Mouse (Mus musculus): Measurements from ENCODE around the gene Fibcd1. TPM values are rescaled to one million over a fixed set of nuclear protein-coding genes. Genes with fewer than 3 reads are reported as not detected.

Fibcd1 gene
- polyA plus RNA-seq, 1 experiment from 2014 or later, result 0.17 TPM

DNA sequence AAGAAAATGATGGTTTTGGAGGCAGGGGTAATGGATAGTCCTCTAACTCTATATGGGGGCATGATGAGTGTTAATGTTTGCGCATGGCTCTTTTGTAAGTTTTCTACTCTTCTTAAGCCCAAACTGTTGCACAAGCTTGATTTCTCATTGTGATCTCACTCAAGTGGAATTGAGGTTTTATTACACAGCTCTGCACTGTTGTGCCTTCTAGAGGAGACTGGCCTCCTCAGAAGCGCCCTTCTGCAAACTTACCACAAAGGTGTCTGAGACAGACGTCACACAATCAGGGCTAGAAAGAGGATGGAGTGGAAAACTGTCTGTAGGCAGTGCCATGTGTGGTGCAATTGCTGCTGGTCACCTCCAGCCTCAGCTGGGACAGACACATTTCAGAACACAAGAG is 69.3 kb downstream of the Fibcd1 start:
- no peak overlapping the region for H3K27ac ChIP-seq (replicated peaks)
- H3K27me3 ChIP-seq (replicated peaks; ENCODE audit: low read depth, poor library complexity, severe bottlenecking), result no peaks in the 10 kb centered on the region
- DNase-seq (ENCODE audit: low spot score), result no peak
- H3K9me3 ChIP-seq, result 0 out of 2 replicates have a peak, but pooled peaks cover 2% of the 10 kb centered on the region
- WGBS, result 97% methylated on average over 3 of the region's 3 CpGs
- peaks cover 87% of the 10 kb centered on the region for H3K36me3 ChIP-seq (replicated peaks)
- H3K4me1 ChIP-seq, result peaks cover 11% of the 10 kb centered on the region
- no peak overlapping the region for H3K4me3 ChIP-seq

DNA sequence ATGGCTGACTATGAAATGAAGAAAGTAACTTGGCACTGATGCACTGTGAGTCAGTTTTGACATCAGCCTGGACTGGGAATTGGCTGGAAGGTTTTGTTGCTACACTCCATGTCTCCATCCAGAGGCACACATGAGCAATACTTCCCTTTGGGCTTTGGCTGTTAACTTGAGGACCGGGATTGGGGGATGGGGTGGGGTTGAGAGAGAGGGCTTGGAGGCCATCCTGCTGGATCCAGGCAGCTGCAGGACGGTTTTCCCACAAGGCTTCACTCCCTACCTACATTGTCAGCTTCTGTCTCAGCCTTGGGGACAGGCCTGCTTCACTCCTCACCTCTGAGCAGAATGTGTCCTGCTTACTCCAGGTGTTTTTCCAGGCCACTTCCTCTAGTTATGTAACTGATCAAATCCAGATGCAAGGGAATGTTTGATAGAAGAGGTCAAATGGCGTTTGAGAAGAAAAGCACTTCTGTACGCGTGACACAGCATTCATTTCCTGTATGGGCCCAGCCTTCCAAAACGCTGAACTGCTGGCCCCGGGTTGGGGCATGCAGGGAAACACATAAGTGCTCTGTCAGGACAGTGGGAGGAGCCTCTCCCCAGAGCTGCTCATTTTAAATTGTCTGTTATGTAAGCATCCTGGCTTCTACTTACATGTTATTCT is 74.9 kb downstream of the Fibcd1 start:
- 26% methylated on average over 7 of the region's 7 CpGs for WGBS
- peaks cover 61% of the 10 kb centered on the region for H3K4me1 ChIP-seq
- peaks cover 42% of the 10 kb centered on the region for H3K36me3 ChIP-seq (replicated peaks)
- H3K9me3 ChIP-seq, result no peaks in the 10 kb centered on the region
- H3K4me3 ChIP-seq, result peak overlapping the region; percentile 36
- H3K27ac ChIP-seq (replicated peaks), result peak overlapping the region; percentile 63
- no peaks in the 10 kb centered on the region for H3K27me3 ChIP-seq (replicated peaks; ENCODE audit: low read depth, poor library complexity, severe bottlenecking)
- peak; percentile 72 for DNase-seq (ENCODE audit: low spot score)

DNA sequence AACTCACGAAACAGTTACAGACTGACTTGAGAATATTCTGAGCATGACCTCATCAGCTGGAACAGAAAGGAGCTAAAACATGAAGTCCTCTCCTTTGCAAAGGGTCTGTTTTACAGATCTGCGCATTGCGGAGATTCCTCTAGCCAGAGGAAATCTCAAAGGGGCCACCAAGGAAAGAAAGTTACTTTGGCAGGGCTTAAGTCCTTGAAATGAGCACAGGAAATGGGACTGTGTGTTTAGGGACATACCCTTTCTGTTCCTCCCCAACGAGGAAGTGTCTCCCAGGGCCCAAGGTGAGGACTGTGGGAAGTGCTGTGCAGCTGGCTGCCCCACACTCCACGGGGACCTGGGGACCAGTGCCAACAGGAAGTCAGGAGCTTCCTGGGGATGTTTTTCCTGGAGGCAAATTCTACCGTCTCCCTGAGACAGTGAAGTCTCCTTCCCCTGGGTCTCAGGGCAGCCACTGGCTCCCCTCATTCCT is 76.1 kb downstream of the Fibcd1 start:
- H3K36me3 ChIP-seq (replicated peaks), result peaks cover 30% of the 10 kb centered on the region
- no peaks in the 10 kb centered on the region for H3K27me3 ChIP-seq (replicated peaks; ENCODE audit: low read depth, poor library complexity, severe bottlenecking)
- H3K4me1 ChIP-seq, result peaks cover 70% of the 10 kb centered on the region
- H3K4me3 ChIP-seq, result peak overlapping the region; percentile 21; the same call in 1 of the 2 replicates
- no peaks in the 10 kb centered on the region for H3K9me3 ChIP-seq
- no peak overlapping the region; the same call in 1 of the 2 replicates for H3K27ac ChIP-seq (replicated peaks)
- WGBS, result 34% methylated on average over 6 of the region's 6 CpGs
- no peak for DNase-seq (ENCODE audit: low spot score)

GRCm38 (mm10) chr2:31769115-31769514 is 76.7 kb downstream of the Fibcd1 start:
- peak overlapping the region; percentile 21; the same call in 1 of the 2 replicates for H3K4me3 ChIP-seq
- no peak for DNase-seq (ENCODE audit: low spot score)
- H3K27me3 ChIP-seq (replicated peaks; ENCODE audit: low read depth, poor library complexity, severe bottlenecking), result no peaks in the 10 kb centered on the region
- H3K36me3 ChIP-seq (replicated peaks), result peaks cover 27% of the 10 kb centered on the region
- peak overlapping the region; percentile 44 for H3K27ac ChIP-seq (replicated peaks)
- 50% methylated on average over 4 of the region's 4 CpGs for WGBS
- no peaks in the 10 kb centered on the region for H3K9me3 ChIP-seq
- peaks cover 71% of the 10 kb centered on the region for H3K4me1 ChIP-seq

DNA sequence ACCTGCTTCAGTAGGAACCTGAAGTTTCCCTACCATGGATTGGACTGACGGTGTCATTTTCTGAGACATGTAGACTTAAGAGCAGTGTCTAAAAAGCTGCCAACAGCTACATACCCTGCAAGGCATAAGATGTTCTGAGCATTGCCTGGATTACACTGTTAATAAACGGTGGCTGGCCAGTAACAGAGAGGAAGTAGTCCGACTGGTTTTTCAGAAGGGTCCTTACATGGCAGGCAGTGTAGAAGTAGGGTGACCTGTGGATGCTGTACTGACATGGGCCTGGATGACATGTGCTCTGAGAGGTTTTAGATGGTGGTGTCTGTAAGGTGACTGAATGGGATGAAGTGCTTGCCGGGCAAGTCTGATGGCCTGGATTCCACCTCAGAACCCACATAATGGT is 78.0 kb downstream of the Fibcd1 start:
- peaks cover 82% of the 10 kb centered on the region for H3K4me1 ChIP-seq
- no peaks in the 10 kb centered on the region for H3K9me3 ChIP-seq
- no peak for DNase-seq (ENCODE audit: low spot score)
- H3K36me3 ChIP-seq (replicated peaks), result peaks cover 22% of the 10 kb centered on the region
- no peak overlapping the region for H3K27ac ChIP-seq (replicated peaks)
- 79% methylated on average over 4 of the region's 4 CpGs for WGBS
- H3K4me3 ChIP-seq, result no peak overlapping the region
- no peaks in the 10 kb centered on the region for H3K27me3 ChIP-seq (replicated peaks; ENCODE audit: low read depth, poor library complexity, severe bottlenecking)

DNA sequence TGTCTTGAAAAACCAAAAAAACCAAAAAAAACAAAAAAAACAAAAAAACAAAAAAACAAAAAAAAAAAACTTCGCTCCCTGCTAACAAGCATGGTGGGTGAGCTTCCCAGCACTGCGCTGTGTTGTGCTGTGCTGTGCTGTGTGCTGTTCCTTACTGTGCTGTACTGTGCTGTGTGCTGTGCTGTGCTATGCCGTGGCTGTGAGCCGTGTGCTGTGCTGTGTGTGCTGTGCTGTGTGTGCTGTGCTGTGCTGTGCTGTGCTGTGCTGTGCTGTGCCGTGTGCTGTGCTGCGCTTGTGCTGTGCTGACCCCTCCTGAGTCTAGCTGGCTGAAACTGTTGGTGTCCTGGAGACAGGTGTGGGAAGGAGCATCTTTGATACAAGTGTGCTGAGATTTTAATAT is 78.7 kb downstream of the Fibcd1 start:
- Histone ChIP-seq H3K4me3 (no peak overlapping the region), H3K27ac (replicated peaks) (no peak overlapping the region), H3K36me3 (replicated peaks) (peaks cover 20% of the 10 kb centered on the region), H3K4me1 (peaks cover 85% of the 10 kb centered on the region), H3K9me3 (no peaks in the 10 kb centered on the region), H3K27me3 (replicated peaks; ENCODE audit: low read depth, poor library complexity, severe bottlenecking) (no peaks in the 10 kb centered on the region)
- DNase-seq (ENCODE audit: low spot score), result no peak
- WGBS, result 93% methylated on average over 6 of the region's 6 CpGs

Other genes starting within 250 kb of the Fibcd1 start
- 6.9 and 7.2 TPM in 2 replicates for gene Prdm12, start 206.0 kb downstream of the Fibcd1 start, polyA plus RNA-seq (2016; fragmentation: Nextera tagmentation; extraction: Ambion mirVana)
- 107 and 112 TPM in 2 replicates for gene Exosc2, start 175.3 kb downstream of the Fibcd1 start, polyA plus RNA-seq (2016; fragmentation: Nextera tagmentation; extraction: Ambion mirVana)
- gene Abl1, start 157.6 kb downstream of the Fibcd1 start, polyA plus RNA-seq (2016; fragmentation: Nextera tagmentation; extraction: Ambion mirVana), result 62.8 and 64.8 TPM in 2 replicates
- gene Qrfp, start 35.4 kb downstream of the Fibcd1 start, polyA plus RNA-seq (2016; fragmentation: Nextera tagmentation; extraction: Ambion mirVana), result 0.19 and 0.20 TPM in 2 replicates
- gene Lamc3, start 41.3 kb upstream of the Fibcd1 start, polyA plus RNA-seq (2016; fragmentation: Nextera tagmentation; extraction: Ambion mirVana), result 2.3 TPM in 2 replicates
- 89.0 and 93.2 TPM in 2 replicates for gene Aif1l, start 104.1 kb upstream of the Fibcd1 start, polyA plus RNA-seq (2016; fragmentation: Nextera tagmentation; extraction: Ambion mirVana)
- 120 and 121 TPM in 2 replicates for gene Nup214, start 128.4 kb upstream of the Fibcd1 start, polyA plus RNA-seq (2016; fragmentation: Nextera tagmentation; extraction: Ambion mirVana)
- gene Fam78a, start 238.9 kb upstream of the Fibcd1 start, polyA plus RNA-seq (2016; fragmentation: Nextera tagmentation; extraction: Ambion mirVana), result 1.8 and 2.2 TPM in 2 replicates
- gene Plpp7, start 249.5 kb upstream of the Fibcd1 start, polyA plus RNA-seq (2016; fragmentation: Nextera tagmentation; extraction: Ambion mirVana), result 4.7 and 5.7 TPM in 2 replicates